Mouse (Mus musculus): Measurements from ENCODE around the gene Ripk4. TPM values are rescaled to one million over a fixed set of nuclear protein-coding genes. Genes with fewer than 3 reads are reported as not detected.

Gene Ripk4
- polyA plus RNA-seq, 1 experiment from 2014 or later, result 2.9 TPM

GRCm38 (mm10) chr16:97778353-97779025, 14.9 kb upstream of the Ripk4 start:
- peak; percentile 70 for ATAC-seq (replicated peaks; ENCODE audit: extremely low read depth, insufficient read depth, low FRiP score)
- 31% methylated on average over 15 of the region's 15 CpGs for WGBS
- Histone ChIP-seq H3K4me2 (ENCODE audit: low read depth, low read length) (peak overlapping the region; percentile 53), H3K4me3 (ENCODE audit: low read length) (peak overlapping the region; percentile 24), H3K36me3 (ENCODE audit: control insufficient read depth, insufficient read depth) (no peaks in the 10 kb centered on the region), H3K9me3 (replicated peaks; ENCODE audit: control insufficient read depth, low read length) (no peaks in the 10 kb centered on the region), H3K27ac (ENCODE audit: low read length) (no peak overlapping the region), H3K27me3 (ENCODE audit: control insufficient read depth, insufficient read depth, low read length) (no peaks in the 10 kb centered on the region), H3K4me1 (ENCODE audit: control insufficient read depth, insufficient read depth, low read length) (no peaks in the 10 kb centered on the region), H3K9ac (ENCODE audit: low read length) (peak overlapping the region; percentile 52; the same call in 1 of the 2 replicates)

- ATAC-seq (replicated peaks; ENCODE audit: extremely low read depth, insufficient read depth, low FRiP score), result no peak
- H3K4me1 ChIP-seq (ENCODE audit: control insufficient read depth, insufficient read depth, low read length), result peaks cover 4% of the 10 kb centered on the region
- 25% methylated on average over 3 of the region's 3 CpGs for WGBS
Measured at GRCm38 (mm10) chr16:97766501-97766900, 2.9 kb upstream of the Ripk4 start.

GRCm38 (mm10) chr16:97764626-97765025, 1.0 kb upstream of the Ripk4 start:
- Histone ChIP-seq H3K9ac (ENCODE audit: low read length) (no peak overlapping the region), H3K27me3 (ENCODE audit: control insufficient read depth, insufficient read depth, low read length) (peaks cover 26% of the 10 kb centered on the region), H3K4me1 (ENCODE audit: control insufficient read depth, insufficient read depth, low read length) (peaks cover 8% of the 10 kb centered on the region), H3K4me3 (ENCODE audit: low read length) (no peak overlapping the region), H3K27ac (ENCODE audit: low read length) (no peak overlapping the region), H3K9me3 (replicated peaks; ENCODE audit: control insufficient read depth, low read length) (no peaks in the 10 kb centered on the region), H3K36me3 (ENCODE audit: control insufficient read depth, insufficient read depth) (no peaks in the 10 kb centered on the region), H3K4me2 (ENCODE audit: low read depth, low read length) (no peak overlapping the region)
- WGBS, result 69% methylated on average over 2 of the region's 2 CpGs
- no peak for ATAC-seq (replicated peaks; ENCODE audit: extremely low read depth, insufficient read depth, low FRiP score)

More at GRCm38 (mm10) chr16:97766501-97766900, 2.9 kb upstream of the Ripk4 start:
- Histone ChIP-seq H3K27me3 (ENCODE audit: control insufficient read depth, insufficient read depth, low read length) (peaks cover 25% of the 10 kb centered on the region), H3K27ac (ENCODE audit: low read length) (no peak overlapping the region), H3K4me2 (ENCODE audit: low read depth, low read length) (no peak overlapping the region), H3K36me3 (ENCODE audit: control insufficient read depth, insufficient read depth) (no peaks in the 10 kb centered on the region), H3K9me3 (replicated peaks; ENCODE audit: control insufficient read depth, low read length) (no peaks in the 10 kb centered on the region), H3K4me3 (ENCODE audit: low read length) (no peak overlapping the region), H3K9ac (ENCODE audit: low read length) (no peak overlapping the region)

DNA sequence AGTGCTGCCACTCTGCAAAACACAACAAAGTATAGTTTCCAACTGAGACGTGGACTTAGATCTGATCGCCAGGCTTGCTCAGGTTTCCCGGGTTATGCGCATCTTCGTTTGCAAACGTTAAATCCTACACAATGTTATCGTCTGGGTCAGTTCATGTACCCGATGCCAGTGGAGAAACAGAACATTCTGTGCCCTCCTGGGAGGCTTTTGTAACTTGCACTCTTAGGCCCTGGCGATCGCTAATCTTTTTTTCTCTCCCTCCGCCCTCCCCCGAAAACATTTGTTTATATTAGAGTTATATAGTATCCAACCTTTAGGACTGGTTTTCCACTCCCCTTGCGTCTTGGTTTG, 378 bp upstream of the Ripk4 start:
- WGBS, result 14% methylated on average over 13 of the region's 13 CpGs

GRCm38 (mm10) chr16:97761782-97762181, 1.8 kb downstream of the Ripk4 start:
- Histone ChIP-seq H3K4me1 (ENCODE audit: control insufficient read depth, insufficient read depth, low read length) (peaks cover 12% of the 10 kb centered on the region), H3K27ac (ENCODE audit: low read length) (no peak overlapping the region), H3K4me3 (ENCODE audit: low read length) (no peak overlapping the region), H3K9ac (ENCODE audit: low read length) (no peak overlapping the region), H3K4me2 (ENCODE audit: low read depth, low read length) (peak overlapping the region; percentile 91; the same call in 1 of the 2 replicates), H3K27me3 (ENCODE audit: control insufficient read depth, insufficient read depth, low read length) (peaks cover 26% of the 10 kb centered on the region), H3K9me3 (replicated peaks; ENCODE audit: control insufficient read depth, low read length) (no peaks in the 10 kb centered on the region), H3K36me3 (ENCODE audit: control insufficient read depth, insufficient read depth) (no peaks in the 10 kb centered on the region)
- 60% methylated on average over 2 of the region's 2 CpGs for WGBS
- ATAC-seq (replicated peaks; ENCODE audit: extremely low read depth, insufficient read depth, low FRiP score), result no peak

More for the DNA sequence above, 378 bp upstream of the Ripk4 start:
- no peak overlapping the region for H3K27ac ChIP-seq (ENCODE audit: low read length)
- ATAC-seq (replicated peaks; ENCODE audit: extremely low read depth, insufficient read depth, low FRiP score), result no peak
- peak overlapping the region; percentile 73 for H3K9ac ChIP-seq (ENCODE audit: low read length)
- peaks cover 26% of the 10 kb centered on the region for H3K27me3 ChIP-seq (ENCODE audit: control insufficient read depth, insufficient read depth, low read length)
- peaks cover 12% of the 10 kb centered on the region for H3K4me1 ChIP-seq (ENCODE audit: control insufficient read depth, insufficient read depth, low read length)
- H3K9me3 ChIP-seq (replicated peaks; ENCODE audit: control insufficient read depth, low read length), result no peaks in the 10 kb centered on the region
- peak overlapping the region; percentile 91 for H3K4me2 ChIP-seq (ENCODE audit: low read depth, low read length)
- H3K36me3 ChIP-seq (ENCODE audit: control insufficient read depth, insufficient read depth), result no peaks in the 10 kb centered on the region
- H3K4me3 ChIP-seq (ENCODE audit: low read length), result peak overlapping the region; percentile 64

- Histone ChIP-seq H3K4me2 (ENCODE audit: low read depth, low read length) (no peak overlapping the region), H3K36me3 (ENCODE audit: control insufficient read depth, insufficient read depth) (no peaks in the 10 kb centered on the region), H3K27me3 (ENCODE audit: control insufficient read depth, insufficient read depth, low read length) (peaks cover 18% of the 10 kb centered on the region), H3K27ac (ENCODE audit: low read length) (peak overlapping the region; percentile 60), H3K4me1 (ENCODE audit: control insufficient read depth, insufficient read depth, low read length) (peaks cover 12% of the 10 kb centered on the region), H3K9ac (ENCODE audit: low read length) (no peak overlapping the region), H3K4me3 (ENCODE audit: low read length) (no peak overlapping the region), H3K9me3 (replicated peaks; ENCODE audit: control insufficient read depth, low read length) (no peaks in the 10 kb centered on the region)
- 36% methylated on average over 3 of the region's 3 CpGs for WGBS
- ATAC-seq (replicated peaks; ENCODE audit: extremely low read depth, insufficient read depth, low FRiP score), result no peak; the same call in 1 of the 2 replicates
Measured at GRCm38 (mm10) chr16:97759681-97760080, 3.9 kb downstream of the Ripk4 start.

DNA sequence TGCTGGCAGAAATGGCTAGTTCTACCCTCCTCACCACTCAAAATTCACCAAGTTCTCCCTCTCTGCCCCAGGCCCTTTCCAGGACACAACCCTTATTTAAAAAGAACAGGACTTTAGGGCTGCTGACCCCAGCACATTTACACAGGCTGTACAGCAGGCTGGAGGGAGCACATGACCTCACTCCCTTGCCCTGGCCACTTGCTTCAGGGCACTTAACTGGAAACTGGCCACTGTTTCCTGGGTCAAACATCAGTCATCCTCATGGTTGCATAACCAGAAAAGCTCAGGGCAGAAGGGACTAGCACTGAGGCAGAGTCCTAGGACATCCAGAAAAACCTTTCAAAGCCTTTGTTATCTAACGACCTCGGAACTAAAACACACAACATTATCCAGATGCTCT, 5.3 kb downstream of the Ripk4 start:
- H3K4me3 ChIP-seq (ENCODE audit: low read length), result no peak overlapping the region
- H3K27ac ChIP-seq (ENCODE audit: low read length), result no peak overlapping the region
- ATAC-seq (replicated peaks; ENCODE audit: extremely low read depth, insufficient read depth, low FRiP score), result no peak
- H3K9me3 ChIP-seq (replicated peaks; ENCODE audit: control insufficient read depth, low read length), result no peaks in the 10 kb centered on the region
- H3K9ac ChIP-seq (ENCODE audit: low read length), result no peak overlapping the region
- H3K36me3 ChIP-seq (ENCODE audit: control insufficient read depth, insufficient read depth), result no peaks in the 10 kb centered on the region
- 47% methylated on average over 2 of the region's 2 CpGs for WGBS
- peaks cover 8% of the 10 kb centered on the region for H3K4me1 ChIP-seq (ENCODE audit: control insufficient read depth, insufficient read depth, low read length)
- H3K27me3 ChIP-seq (ENCODE audit: control insufficient read depth, insufficient read depth, low read length), result peaks cover 11% of the 10 kb centered on the region
- no peak overlapping the region for H3K4me2 ChIP-seq (ENCODE audit: low read depth, low read length)

GRCm38 (mm10) chr16:97756460-97756859, 7.1 kb downstream of the Ripk4 start:
- Histone ChIP-seq H3K4me2 (ENCODE audit: low read depth, low read length) (no peak overlapping the region), H3K4me3 (ENCODE audit: low read length) (no peak overlapping the region), H3K27ac (ENCODE audit: low read length) (no peak overlapping the region), H3K4me1 (ENCODE audit: control insufficient read depth, insufficient read depth, low read length) (peaks cover 11% of the 10 kb centered on the region), H3K36me3 (ENCODE audit: control insufficient read depth, insufficient read depth) (no peaks in the 10 kb centered on the region), H3K9ac (ENCODE audit: low read length) (no peak overlapping the region), H3K9me3 (replicated peaks; ENCODE audit: control insufficient read depth, low read length) (no peaks in the 10 kb centered on the region), H3K27me3 (ENCODE audit: control insufficient read depth, insufficient read depth, low read length) (peaks cover under 1% of the 10 kb centered on the region; the same call in 1 of the 2 replicates)
- ATAC-seq (replicated peaks; ENCODE audit: extremely low read depth, insufficient read depth, low FRiP score), result no peak
- 59% methylated on average over 2 of the region's 2 CpGs for WGBS

DNA sequence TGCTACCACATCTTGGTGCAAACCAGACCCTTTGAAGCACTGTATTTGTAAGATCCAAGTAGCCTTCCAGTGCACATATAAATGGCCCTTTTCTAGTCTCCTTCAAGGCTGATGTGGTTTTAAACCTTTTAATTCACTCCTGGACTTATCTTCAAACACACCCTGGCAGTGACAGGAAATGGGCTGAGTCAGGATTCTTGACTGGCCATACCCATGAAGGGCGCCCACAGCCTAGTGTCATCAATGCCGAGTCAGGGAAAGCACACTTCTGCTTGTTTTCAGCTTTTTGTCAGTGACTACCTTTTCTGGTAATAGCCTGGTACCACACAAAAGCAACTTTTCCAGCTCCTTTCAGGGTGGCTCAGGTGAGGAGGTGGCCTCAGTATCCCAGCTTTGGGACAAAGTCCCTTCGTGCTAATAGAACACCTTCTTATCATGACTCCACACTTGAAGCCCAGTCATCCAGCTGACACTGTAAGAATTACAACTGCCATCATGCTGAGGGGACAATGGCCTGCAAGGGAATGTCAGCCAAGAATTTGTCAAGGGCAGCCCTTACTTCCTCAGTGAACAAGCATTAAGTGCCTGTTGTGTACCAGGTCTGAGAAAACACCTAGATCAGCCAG, 11.2 kb downstream of the Ripk4 start:
- H3K27ac ChIP-seq (ENCODE audit: low read length), result no peak overlapping the region
- H3K36me3 ChIP-seq (ENCODE audit: control insufficient read depth, insufficient read depth), result no peaks in the 10 kb centered on the region
- H3K4me2 ChIP-seq (ENCODE audit: low read depth, low read length), result no peak overlapping the region
- 55% methylated on average over 3 of the region's 3 CpGs for WGBS
- no peak for ATAC-seq (replicated peaks; ENCODE audit: extremely low read depth, insufficient read depth, low FRiP score)
- no peak overlapping the region for H3K4me3 ChIP-seq (ENCODE audit: low read length)
- no peaks in the 10 kb centered on the region for H3K9me3 ChIP-seq (replicated peaks; ENCODE audit: control insufficient read depth, low read length)
- 0 out of 2 replicates have a peak, but pooled peaks cover 2% of the 10 kb centered on the region for H3K4me1 ChIP-seq (ENCODE audit: control insufficient read depth, insufficient read depth, low read length)
- H3K9ac ChIP-seq (ENCODE audit: low read length), result no peak overlapping the region
- H3K27me3 ChIP-seq (ENCODE audit: control insufficient read depth, insufficient read depth, low read length), result no peaks in the 10 kb centered on the region
